Mouse (Mus musculus) olfactory bulb, adult 2 months (tissue): Measurements from ENCODE around the gene Syne2. TPM values are rescaled to one million over a fixed set of nuclear protein-coding genes. Genes with fewer than 3 reads are reported as not detected.

ENCODE experiments used
- H3K27ac ChIP-seq: fragments of 200-500 bp; 2 replicates; pipeline ENCODE4 v1.5.1; 2012; ENCODE audit warnings: low read depth, low read length; ENCODE audit not compliant: insufficient read depth
- H3K4me1 ChIP-seq: fragments of 200-500 bp; 2 replicates; pipeline ENCODE4 v1.6.1; 2012; ENCODE audit warnings: low read length; ENCODE audit not compliant: control insufficient read depth, insufficient read depth
- H3K4me3 ChIP-seq: fragments of 200-500 bp; 2 replicates; pipeline ENCODE4 v1.5.1; 2012; ENCODE audit warnings: mild to moderate bottlenecking, low read depth, low read length, moderate library complexity; ENCODE audit not compliant: insufficient read depth
- CTCF ChIP-seq: fragments of 200-500 bp; IDR thresholded peaks from 2 replicates; pipeline ENCODE4 v1.5.1; 2012; ENCODE audit warnings: low read depth, mild to moderate bottlenecking, low read length, moderate library complexity; ENCODE audit not compliant: insufficient read depth
- POLR2A ChIP-seq: fragments of 200-500 bp; IDR thresholded peaks from 2 replicates; pipeline ENCODE4 v1.6.1; 2012; ENCODE audit warnings: mild to moderate bottlenecking, low read depth, low read length, moderate library complexity; ENCODE audit not compliant: insufficient read depth
- WGBS: fragments of 180-500 bp; shearing (Covaris S2); methylation state at CpG from one replicate; pipeline ENCODE4 v1.1.7; 2018; 5-methylcytosine and 5-hydroxymethylcytosine counted together
- polyA plus RNA-seq: library from polyadenylated mRNA; stranded (reverse); fragments of >200 nt; gene quantifications from 2 replicates; pipeline ENCODE4 v1.2.4, GENCODE M21; 2012; ENCODE audit warnings: low replicate concordance; ENCODE audit not compliant: missing spikeins, insufficient read depth, insufficient read length

Gene Syne2
- polyA plus RNA-seq, 1 experiment, result not detected

DNA sequence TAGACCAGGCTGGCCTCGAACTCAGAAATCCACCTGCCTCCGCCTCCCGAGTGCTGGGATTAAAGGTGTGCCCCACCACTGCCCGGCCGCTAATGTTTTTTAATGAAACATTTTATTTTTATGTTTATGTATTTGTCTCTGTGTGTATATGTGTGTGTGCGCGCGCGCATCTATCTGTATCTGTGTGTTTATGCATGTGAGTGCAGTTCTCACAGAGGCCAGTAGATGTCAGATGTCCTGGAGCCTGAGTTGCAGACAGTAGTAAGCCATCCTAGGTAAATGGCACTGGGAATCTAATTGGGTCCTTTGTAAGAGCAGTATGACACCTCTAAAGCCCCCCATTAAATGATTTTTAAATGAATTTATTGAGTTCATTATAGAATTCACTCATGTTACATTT lies 83.8 kb downstream of the Syne2 start:
- TF ChIP-seq POLR2A (no peak), CTCF (no peak)
- 98% methylated on average over 9 of the region's 9 CpGs for WGBS
- Histone ChIP-seq H3K4me3 (no peak overlapping the region), H3K27ac (no peak overlapping the region), H3K4me1 (no peaks in the 10 kb centered on the region)

DNA sequence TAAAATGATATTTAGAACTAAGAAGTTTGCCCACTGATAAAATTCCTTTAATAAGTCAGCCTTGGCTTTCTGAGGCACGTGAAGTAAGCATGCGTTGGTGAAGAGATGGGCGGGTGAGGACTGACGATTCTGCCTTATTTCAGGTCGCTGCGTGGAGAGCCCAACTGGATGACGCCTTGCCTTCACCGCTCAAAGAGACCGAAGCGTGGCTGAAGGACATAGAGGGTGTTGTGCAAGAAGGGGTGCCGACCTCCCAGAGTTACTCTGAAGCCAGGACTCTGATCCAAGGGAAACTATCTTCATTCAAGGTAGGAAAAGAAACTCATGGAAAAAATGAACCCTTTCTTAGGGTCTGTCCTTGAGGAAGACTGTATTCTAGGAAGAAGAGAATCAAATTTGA lies 86.1 kb downstream of the Syne2 start:
- Histone ChIP-seq H3K27ac (no peak overlapping the region), H3K4me1 (no peaks in the 10 kb centered on the region), H3K4me3 (no peak overlapping the region)
- TF ChIP-seq CTCF (no peak), POLR2A (no peak)
- WGBS, result 97% methylated on average over 11 of the region's 11 CpGs

DNA sequence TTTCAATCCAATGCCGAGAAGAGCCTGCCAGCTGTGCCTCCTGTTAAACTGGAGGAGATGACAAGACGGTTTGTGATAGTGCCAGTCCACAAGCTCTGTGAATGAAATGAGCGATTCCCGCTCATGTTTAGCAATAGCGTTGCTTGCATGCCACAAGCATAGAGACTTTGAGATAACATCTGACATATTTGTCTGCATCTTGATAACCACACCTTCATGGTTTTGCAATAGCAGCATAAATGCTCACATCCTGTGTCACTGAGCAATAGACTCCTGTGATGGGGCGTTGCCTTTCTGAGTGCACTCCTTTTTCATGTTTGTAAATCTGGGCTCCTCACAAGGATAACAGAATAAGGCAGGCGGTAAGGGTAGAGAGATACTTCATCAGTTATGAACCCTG lies 87.4 kb downstream of the Syne2 start:
- Histone ChIP-seq H3K4me1 (no peaks in the 10 kb centered on the region), H3K4me3 (no peak overlapping the region), H3K27ac (no peak overlapping the region)
- TF ChIP-seq CTCF, result no peak
- no peak for TF ChIP-seq POLR2A
- WGBS, result 95% methylated on average over 7 of the region's 7 CpGs

DNA sequence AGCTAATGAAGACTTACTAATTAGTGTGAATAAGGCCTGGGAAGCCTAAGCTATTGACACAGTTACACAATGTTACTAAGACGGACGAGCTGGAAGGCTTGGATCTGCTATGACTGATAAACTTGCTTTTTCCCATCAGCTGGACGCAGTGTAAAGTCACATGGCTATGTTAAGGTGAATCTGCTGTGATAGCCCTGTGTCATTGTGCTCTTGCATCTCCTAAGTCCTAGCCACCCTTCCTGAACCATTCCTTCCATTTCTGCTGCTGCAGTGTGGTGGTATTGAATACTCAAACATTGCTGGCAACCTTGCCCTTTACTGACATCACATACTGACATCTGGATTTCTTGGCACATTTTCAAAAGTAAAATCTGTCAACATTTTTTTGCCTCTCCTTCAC lies 90.5 kb downstream of the Syne2 start:
- no peaks in the 10 kb centered on the region for H3K4me1 ChIP-seq
- no peak overlapping the region for H3K4me3 ChIP-seq
- no peak overlapping the region for H3K27ac ChIP-seq
- TF ChIP-seq POLR2A (no peak), CTCF (no peak)
- whole genome bisulfite sequencing, result 80% methylated on average over 3 of the region's 3 CpGs

DNA sequence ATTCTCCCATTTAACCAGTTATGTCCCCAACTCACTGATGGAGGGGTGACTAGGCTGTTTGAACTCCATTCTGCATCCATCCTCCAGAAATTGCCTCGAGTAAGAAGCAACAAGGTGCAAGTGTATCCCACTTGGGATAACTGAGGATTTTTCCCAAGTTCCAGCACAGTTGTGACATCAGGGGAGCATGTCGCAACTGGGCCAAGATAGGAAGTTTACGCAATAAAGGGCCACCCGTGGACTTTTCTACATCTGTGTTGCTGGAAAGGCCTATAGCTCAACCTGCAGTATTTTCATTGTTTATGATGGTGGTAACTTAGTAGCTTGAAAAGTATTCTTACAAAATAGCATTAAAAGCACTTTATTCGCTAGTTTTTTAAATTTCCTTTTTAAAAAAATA lies 97.8 kb downstream of the Syne2 start:
- no peak overlapping the region for H3K27ac ChIP-seq
- 94% methylated on average over 5 of the region's 5 CpGs for WGBS
- TF ChIP-seq CTCF (no peak), POLR2A (no peak)

DNA sequence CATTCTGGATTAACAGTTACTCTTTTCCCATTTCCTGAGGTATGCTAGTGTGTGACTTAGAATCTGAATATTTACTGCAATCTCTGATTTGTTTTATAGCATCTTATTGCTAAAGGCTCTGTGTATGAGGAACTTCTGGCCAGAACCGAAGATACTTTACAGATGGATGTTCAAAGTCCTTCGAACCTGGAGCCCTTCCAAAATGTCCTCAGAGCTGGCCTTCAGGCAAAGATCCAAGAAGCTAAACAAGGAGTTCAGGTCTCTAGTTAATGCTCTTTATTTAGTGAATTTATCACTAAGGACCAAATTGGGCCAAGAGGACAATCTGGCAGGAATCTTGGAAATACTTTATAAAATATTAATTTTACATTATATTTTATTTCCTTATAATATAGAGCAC lies 100.5 kb downstream of the Syne2 start:
- 76% methylated on average over 2 of the region's 2 CpGs for WGBS
- H3K27ac ChIP-seq, result no peak overlapping the region
- TF ChIP-seq POLR2A (no peak), CTCF (no peak)
- peaks cover 3% of the 10 kb centered on the region; the same call in 1 of the 2 replicates for H3K4me1 ChIP-seq
- no peak overlapping the region for H3K4me3 ChIP-seq

More for the DNA sequence above, 97.8 kb downstream of the Syne2 start:
- H3K4me1 ChIP-seq, result no peaks in the 10 kb centered on the region
- H3K4me3 ChIP-seq, result no peak overlapping the region

DNA sequence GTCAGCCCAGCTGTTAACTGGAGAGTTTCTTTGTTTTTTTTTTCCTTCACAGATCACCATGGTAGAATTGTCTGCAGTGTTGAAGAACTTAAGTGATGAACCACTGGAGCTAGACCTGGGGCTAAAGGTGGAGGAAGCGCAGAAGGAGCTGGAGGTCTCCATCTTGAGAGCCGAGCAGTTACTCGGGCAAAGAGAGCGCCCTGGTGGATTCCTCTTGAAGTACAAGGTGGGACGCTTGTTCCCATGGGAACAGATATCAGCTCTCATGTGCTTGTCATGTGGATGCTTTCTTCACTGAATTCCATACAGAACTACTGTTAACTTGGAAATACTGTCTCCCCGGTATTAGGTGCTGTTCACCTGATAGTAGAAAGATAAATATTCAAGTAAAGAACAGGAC lies 101.0 kb downstream of the Syne2 start:
- TF ChIP-seq CTCF, result peak; percentile 32; the same call in 1 of the 2 replicates
- no peak for TF ChIP-seq POLR2A
- 47% methylated on average over 6 of the region's 6 CpGs for WGBS
- no peak overlapping the region for H3K27ac ChIP-seq
- H3K4me3 ChIP-seq, result no peak overlapping the region
- H3K4me1 ChIP-seq, result peaks cover 3% of the 10 kb centered on the region; the same call in 1 of the 2 replicates

DNA sequence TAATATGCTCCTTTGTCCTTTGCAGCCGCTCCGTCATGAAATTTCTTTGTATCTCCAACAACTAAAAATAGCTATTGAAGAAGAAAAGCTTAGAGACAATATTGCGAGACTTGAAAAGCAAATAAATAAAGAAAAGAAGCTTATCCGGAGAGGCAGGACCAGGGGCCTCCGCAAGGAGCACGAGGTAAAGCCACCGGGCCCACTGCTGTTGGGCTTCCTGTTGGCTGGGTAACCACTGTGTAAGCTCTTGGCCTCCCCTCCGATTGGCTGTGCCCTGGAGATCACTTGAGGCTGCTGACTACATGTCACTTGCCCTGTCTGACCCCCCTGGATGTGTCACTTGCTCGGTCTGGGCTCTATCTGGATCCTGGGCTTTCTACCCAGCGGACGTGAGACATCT lies 105.0 kb downstream of the Syne2 start:
- TF ChIP-seq POLR2A, result no peak
- TF ChIP-seq CTCF, result no peak
- WGBS, result 57% methylated on average over 11 of the region's 11 CpGs

DNA sequence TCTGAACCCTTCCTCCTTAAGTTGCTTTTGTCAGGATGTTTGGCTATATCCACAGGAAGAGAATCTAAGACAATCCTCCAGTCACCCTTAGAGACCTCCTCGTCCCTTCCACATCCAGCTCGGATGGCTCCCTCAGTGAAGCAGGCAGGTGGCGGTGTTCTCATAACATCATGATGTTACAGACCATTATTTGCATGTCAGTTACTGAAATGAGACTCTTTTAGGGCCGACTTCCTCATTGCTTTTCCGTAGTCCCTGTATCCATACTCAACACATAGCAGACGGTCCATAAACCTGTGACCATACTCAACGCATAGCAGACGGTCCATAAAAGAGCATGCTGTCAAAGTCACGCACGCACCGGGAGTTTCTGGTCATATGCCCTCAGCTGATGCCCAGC lies 106.9 kb downstream of the Syne2 start:
- WGBS, result 96% methylated on average over 11 of the region's 11 CpGs
- Histone ChIP-seq H3K27ac (no peak overlapping the region), H3K4me3 (no peak overlapping the region), H3K4me1 (peaks cover 3% of the 10 kb centered on the region; the same call in 1 of the 2 replicates)
- TF ChIP-seq CTCF, result no peak
- TF ChIP-seq POLR2A, result no peak

More for the DNA sequence above, 105.0 kb downstream of the Syne2 start:
- H3K4me1 ChIP-seq, result peaks cover 3% of the 10 kb centered on the region; the same call in 1 of the 2 replicates
- no peak overlapping the region for H3K4me3 ChIP-seq
- H3K27ac ChIP-seq, result no peak overlapping the region

DNA sequence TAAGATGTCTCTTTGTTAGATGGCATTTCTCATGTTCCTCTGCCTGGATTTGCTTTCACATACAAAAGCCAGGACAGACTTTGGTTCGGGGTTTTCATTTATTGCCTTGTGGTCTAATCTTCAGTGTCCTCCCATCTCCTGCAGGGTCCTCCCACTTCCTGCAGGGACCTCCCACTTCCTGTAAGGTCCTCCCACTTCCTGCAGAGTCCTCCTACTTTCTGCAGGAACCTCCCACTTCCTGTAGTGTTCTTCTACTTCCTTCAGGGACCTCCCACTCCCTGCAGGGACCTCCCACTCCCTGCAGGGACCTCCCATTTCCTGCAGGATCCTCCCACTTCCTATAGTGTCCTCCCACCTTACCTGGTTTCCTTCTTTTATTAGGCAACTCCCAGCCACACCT lies 109.7 kb downstream of the Syne2 start:
- Histone ChIP-seq H3K27ac (no peak overlapping the region), H3K4me3 (no peak overlapping the region), H3K4me1 (peaks cover 3% of the 10 kb centered on the region; the same call in 1 of the 2 replicates)
- TF ChIP-seq CTCF (no peak), POLR2A (no peak)
- 84% methylated on average over 1 of the region's 1 CpGs for WGBS
